In genomic region chrX:153499294-153500046, GRCm38 (mm10) we compare ENCODE assay signal across 9 mouse cellular contexts. TPM values are rescaled to one million over a fixed set of nuclear protein-coding genes. Genes with fewer than 3 reads are reported as not detected.
DNase-seq lines count a peak whose midpoint lies in the region; ATAC-seq and TF ChIP-seq lines count a peak whose summit lies in the region.
"Had no signal": no experiment of that assay in that cellular context is flagged by ENCODE, and none has a peak within 500 bp of the region (broad histone marks: within the 10 kb centered on the region; RNA-seq: fewer than 3 reads in every experiment).

No protein-coding gene starts in this region.

- peak overlapping the region; percentile 82 to 99 for H3K4me3 ChIP-seq in ES-E14 (ENCODE audit: insufficient read depth in 1 of 2, low read depth in 1 of 2, low read length in 2 of 2, poor library complexity in 1 of 2, severe bottlenecking in 1 of 2)
- peak overlapping the region; percentile 58 for H3K4me3 ChIP-seq in embryonic facial prominence, embryonic 12.5 days

- H3K4me2 ChIP-seq in embryonic facial prominence, embryonic 12.5 days (replicated peaks): peak overlapping the region; percentile 74

- DNase-seq in adrenal gland, adult (ENCODE audit: inconsistent age in 2 of 2, low spot score in 1 of 2): peak; percentile 16 to 63
- no peak for DNase-seq in adrenal gland, postnatal 25 days
- DNase-seq in ES-E14 (ENCODE audit: low read depth, low spot score): no peak
- DNase-seq in heart, postnatal 36 days: peak; percentile 1 to 14
- DNase-seq in left cerebral cortex, postnatal 25 days (ENCODE audit: low spot score in 2 of 2): peak; percentile 13 to 21
- DNase-seq in thymus, postnatal 4 days: peak; percentile 10

- peak overlapping the region; percentile 43; the same call in 1 of the 2 replicates for H3K9ac ChIP-seq in ES-E14 (ENCODE audit: insufficient read depth, low read depth, low read length, poor library complexity, severe bottlenecking)
- peak overlapping the region; percentile 82 for H3K9ac ChIP-seq in embryonic facial prominence, embryonic 12.5 days

- WGBS in embryonic facial prominence, embryonic 12.5 days: 24% methylated on average over 32 of the region's 32 CpGs

- H3K9me3 ChIP-seq in ES-E14 (ENCODE audit: control insufficient read depth, insufficient read depth, low read depth, low read length): no peaks in the 10 kb centered on the region
- H3K9me3 ChIP-seq in embryonic facial prominence, embryonic 12.5 days: no peaks in the 10 kb centered on the region

- H3K27ac ChIP-seq in ES-E14 (ENCODE audit: insufficient read depth, low read depth, low read length, poor library complexity, severe bottlenecking): no peak overlapping the region
- peak overlapping the region; percentile 96 for H3K27ac ChIP-seq in embryonic facial prominence, embryonic 12.5 days

- H3K4me1 ChIP-seq in ES-E14 (ENCODE audit: control insufficient read depth in 2 of 2, insufficient read depth in 2 of 2, low read length in 2 of 2, poor library complexity in 1 of 2): no peaks in the 10 kb centered on the region; a peak in 1 of 4 replicates
- H3K4me1 ChIP-seq in embryonic facial prominence, embryonic 12.5 days: no peaks in the 10 kb centered on the region

- H3K36me3 ChIP-seq in ES-E14 (ENCODE audit: control insufficient read depth, insufficient read depth, low read length, poor library complexity, severe bottlenecking): peaks cover 10% of the 10 kb centered on the region; the same call in 1 of the 2 replicates
- no peaks in the 10 kb centered on the region for H3K36me3 ChIP-seq in embryonic facial prominence, embryonic 12.5 days

- ATAC-seq in embryonic facial prominence, embryonic 12.5 days (ENCODE audit: insufficient number of reproducible peaks, insufficient read depth, low FRiP score, low TSS enrichment): no peak
- ATAC-seq in monocyte, adult 5-6 weeks (replicated peaks; ENCODE audit: insufficient number of reproducible peaks, low FRiP score, low TSS enrichment, poor library complexity, severe bottlenecking): 0 out of 2 replicates have a peak, but pooled peaks have one; percentile 13

- in situ Hi-C loops in ES-E14 (cut with MboI; ENCODE audit: low sequenced_read_pairs in 2 of 2, unreplicated experiment in 2 of 2): no loop called here

- intact Hi-C loops in heart, postnatal 36 days (cut with DNase I): loop anchor here (5.0 to 10.0 kb wide), 2 partner anchors 195 to 223 kb away; partner anchors contain the start of genes Kctd12b and Nbdy
- intact Hi-C loops in left cerebral cortex, postnatal 25 days (cut with DNase I): loop anchor here (1.0 to 5.0 kb wide), 2 partner anchors 107 to 224 kb away; partner anchors contain the start of gene Nbdy

- H3K27me3 ChIP-seq in embryonic facial prominence, embryonic 12.5 days: no peaks in the 10 kb centered on the region

TF ChIP-seq in ES-E14, 5 proteins besides CTCF, POLR2A, EP300 and RAD21:
- TF ChIP-seq ZNF384 (IDR thresholded peaks at IDR 0.05; ENCODE audit: low read depth, low read length) (no peak), HCFC1 (IDR thresholded peaks at IDR 0.05; ENCODE audit: borderline replicate concordance, insufficient read depth, low read length) (no peak), CHD2 (IDR thresholded peaks at IDR 0.05; ENCODE audit: low read depth, low read length) (no peak), MAFK (IDR thresholded peaks at IDR 0.05; ENCODE audit: insufficient read depth, low read depth, low read length) (no peak), ZC3H11A (IDR thresholded peaks at IDR 0.05; ENCODE audit: borderline replicate concordance, low read depth, low read length) (no peak)
TF ChIP-seq in ES-E14: peak in this region for 0.

RNA-seq across cellular contexts. Expression of gene Ubqln2, which starts 1.4 kb away (rescaled TPM):
- total RNA-seq in adrenal gland, postnatal 25 days (2021): 73.1 and 77.1 TPM in 2 replicates
- 13.1 and 20.9 TPM in 2 replicates for total RNA-seq in ES-E14 (2012; rRNA removed)
- 29.3 and 31.0 TPM in 2 replicates for polyA plus RNA-seq in embryonic facial prominence, embryonic 12.5 days (2016; fragmentation: Nextera tagmentation; extraction: Ambion mirVana)
- total RNA-seq in heart, postnatal 36 days (2021): 10 to 100 TPM; 25.3 to 30.0 TPM
- 100 to 1,000 TPM; 218 to 226 TPM for total RNA-seq in left cerebral cortex, postnatal 25 days (2021)
- 3.8 to 8.3 TPM (median 8.0 TPM) in 3 replicates for total RNA-seq in monocyte, adult 5-6 weeks (2017)

RNA-seq across cellular contexts. Expression of gene Cypt3, which starts 58.9 kb away (rescaled TPM):
- total RNA-seq in adrenal gland, postnatal 25 days (2021): not detected in 2 replicates
- 1.0 TPM in 1 of 2 replicates, not detected in the other for total RNA-seq in ES-E14 (2012; rRNA removed)
- polyA plus RNA-seq in embryonic facial prominence, embryonic 12.5 days (2016; fragmentation: Nextera tagmentation; extraction: Ambion mirVana): not detected in 2 replicates
- not detected for total RNA-seq in heart, postnatal 36 days (2021)
- not detected for total RNA-seq in left cerebral cortex, postnatal 25 days (2021)
- not detected in 3 replicates for total RNA-seq in monocyte, adult 5-6 weeks (2017)
- total RNA-seq: gastrocnemius, postnatal 36 days had no signal

Comparison
In these comparisons a context has a peak if more than half of its experiments do, and no peak if none do; other contexts are left out.
1. DNase-seq: peak in adrenal gland, adult (2 of 2), heart, postnatal 36 days (2 of 2), left cerebral cortex, postnatal 25 days (2 of 2) and thymus, postnatal 4 days (single experiment); none in adrenal gland, postnatal 25 days (single experiment) and ES-E14 (single experiment).